Comparison of ENCODE assay signal across 27 mouse cellular contexts in the genomic region with DNA sequence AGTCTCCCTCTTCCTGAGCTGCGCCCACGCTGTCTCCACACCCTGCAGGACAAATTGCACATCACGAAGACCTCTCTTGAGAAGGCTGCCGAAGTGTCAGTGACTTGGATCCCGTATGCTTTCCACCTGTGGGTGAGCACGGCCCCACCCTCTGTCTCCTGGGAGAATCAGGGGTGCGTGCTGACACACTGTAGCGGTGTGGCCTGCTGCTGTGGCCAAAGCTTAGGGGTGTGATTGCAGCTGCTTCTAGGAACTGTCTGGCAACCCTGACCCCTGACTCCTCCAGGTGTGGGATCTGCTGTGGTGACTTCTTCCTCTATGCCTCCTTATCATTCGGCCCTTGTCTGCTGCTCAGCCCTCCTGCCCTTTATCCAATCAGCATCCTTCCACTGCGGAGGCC. TPM values are rescaled to one million over a fixed set of nuclear protein-coding genes. Genes with fewer than 3 reads are reported as not detected.
DNase-seq lines count a peak whose midpoint lies in the region; ATAC-seq and TF ChIP-seq lines count a peak whose summit lies in the region.
"Had no signal": no experiment of that assay in that cellular context is flagged by ENCODE, and none has a peak within 500 bp of the region (broad histone marks: within the 10 kb centered on the region; RNA-seq: fewer than 3 reads in every experiment).

No protein-coding gene starts in this region.

- no peak overlapping the region for H3K4me3 ChIP-seq in left cerebral cortex, adult 2 months
- no peak overlapping the region for H3K4me3 ChIP-seq in midbrain, embryonic 11.5 days (ENCODE audit: low read depth, low read length)
- no peak overlapping the region for H3K4me3 ChIP-seq in midbrain, postnatal 0 days (ENCODE audit: low read depth, low read length)
- H3K4me3 ChIP-seq in CH12.LX (replicated peaks in 1 of 3; ENCODE audit: low read depth in 2 of 3, low read length in 2 of 3, poor library complexity in 1 of 3) = no peak overlapping the region
- H3K4me3 ChIP-seq in limb, embryonic 10.5 days = no peak overlapping the region
- H3K4me3 ChIP-seq: embryonic facial prominence, embryonic 13.5 days; embryonic facial prominence, embryonic 15.5 days; erythroblast, embryonic 14.5 days; forebrain, embryonic 10.5 days; forebrain, embryonic 12.5 days had no signal

- DNase-seq in left cerebral cortex, adult 2 months (ENCODE audit: extremely low spot score in 1 of 2, low spot score in 2 of 2) = no peak
- DNase-seq in left cerebral cortex, adult 8-10 months (ENCODE audit: low spot score in 2 of 2) = no peak
- DNase-seq in midbrain, embryonic 11.5 days (ENCODE audit: low spot score, missing footprints) = peak; percentile 45
- DNase-seq in midbrain, postnatal 0 days (ENCODE audit: low spot score) = no peak
- peak; percentile 54 for DNase-seq in CH12.LX (ENCODE audit: extremely low read depth)
- DNase-seq in limb, embryonic 10.5 days (ENCODE audit: low spot score) = no peak
- no peak for DNase-seq in adrenal gland, adult 8-10 months
- DNase-seq in thymus, adult 18-20 months = no peak
- DNase-seq: adrenal gland, postnatal 10 days; adrenal gland, postnatal 25 days; cerebellum, adult 11 months; cerebellum, adult 18-20 months; cerebellum, adult 8-10 months; cerebellum, adult 9-11 months; cerebellum, postnatal 14 days; cerebellum, postnatal 36 days; embryo, embryonic 11 days had no signal

- H3K4me2 ChIP-seq in midbrain, embryonic 11.5 days = no peak overlapping the region
- no peak overlapping the region for H3K4me2 ChIP-seq in midbrain, postnatal 0 days (ENCODE audit: low read depth, low read length, poor library complexity, severe bottlenecking)
- H3K4me2 ChIP-seq in CH12.LX (ENCODE audit: insufficient read depth, low read depth, poor library complexity, severe bottlenecking) = no peak overlapping the region
- H3K4me2 ChIP-seq: embryonic facial prominence, embryonic 13.5 days; embryonic facial prominence, embryonic 15.5 days; forebrain, embryonic 12.5 days had no signal

- no peak for ATAC-seq in midbrain, embryonic 11.5 days (ENCODE audit: low FRiP score)
- ATAC-seq in midbrain, postnatal 0 days (ENCODE audit: low FRiP score) = no peak
- ATAC-seq: activated CD4-positive, CD25-positive, alpha-beta regulatory T cell, adult 4 months; forebrain, embryonic 14.5 days; forebrain, embryonic 16.5 days; Patski had no signal

- 87% methylated on average over 10 of the region's 10 CpGs for WGBS in midbrain, embryonic 11.5 days
- WGBS in midbrain, postnatal 0 days = 88% methylated on average over 10 of the region's 10 CpGs
- WGBS in limb, embryonic 10.5 days = 83% methylated on average over 10 of the region's 10 CpGs

- H3K27ac ChIP-seq in left cerebral cortex, adult 2 months = peak overlapping the region; percentile 48; the same call in 1 of the 2 replicates
- H3K27ac ChIP-seq in midbrain, embryonic 11.5 days (ENCODE audit: low read depth, low read length) = no peak overlapping the region
- no peak overlapping the region for H3K27ac ChIP-seq in midbrain, postnatal 0 days (ENCODE audit: low read depth, low read length)
- H3K27ac ChIP-seq in CH12.LX (ENCODE audit: insufficient read depth, low read depth) = peak overlapping the region; percentile 21; the same call in 1 of the 2 replicates
- H3K27ac ChIP-seq in limb, embryonic 10.5 days = peak overlapping the region; percentile 37; the same call in 1 of the 2 replicates
- H3K27ac ChIP-seq: embryonic facial prominence, embryonic 13.5 days; embryonic facial prominence, embryonic 15.5 days; forebrain, embryonic 10.5 days; forebrain, embryonic 12.5 days had no signal

- H3K36me3 ChIP-seq in midbrain, embryonic 11.5 days (ENCODE audit: control insufficient read depth, insufficient read depth, low read length) = no peaks in the 10 kb centered on the region
- H3K36me3 ChIP-seq in midbrain, postnatal 0 days (ENCODE audit: insufficient read depth, low read length) = 0 out of 2 replicates have a peak, but pooled peaks cover 4% of the 10 kb centered on the region
- H3K36me3 ChIP-seq in CH12.LX (replicated peaks in 1 of 2; ENCODE audit: control insufficient read depth in 1 of 2, insufficient read depth in 1 of 2, low read length in 1 of 2) = peaks cover 69 to 95% of the 10 kb centered on the region in 2 experiments
- no peaks in the 10 kb centered on the region for H3K36me3 ChIP-seq in limb, embryonic 10.5 days
- H3K36me3 ChIP-seq: embryonic facial prominence, embryonic 13.5 days; embryonic facial prominence, embryonic 15.5 days; forebrain, embryonic 10.5 days; forebrain, embryonic 12.5 days; G1E had no signal

- intact Hi-C loops in left cerebral cortex, adult 2 months (cut with DNase I) = loop anchor here (5.0 kb wide), 1 partner anchor 87 kb away; no protein-coding TSS in a partner anchor

- dilution Hi-C loops in CH12.LX (cut with MboI; ENCODE audit: extremely low pct_ligation_motif_present, extremely low pct_unique_long_range_greater_than_20kb, low sequenced_read_pairs) = no loop called here

- H3K9ac ChIP-seq in midbrain, embryonic 11.5 days (ENCODE audit: low read length) = no peak overlapping the region
- H3K9ac ChIP-seq in midbrain, postnatal 0 days (replicated peaks; ENCODE audit: low read length, poor library complexity, severe bottlenecking) = no peak overlapping the region
- H3K9ac ChIP-seq in CH12.LX (ENCODE audit: insufficient read depth, low read depth) = no peak overlapping the region
- H3K9ac ChIP-seq: embryonic facial prominence, embryonic 13.5 days; embryonic facial prominence, embryonic 15.5 days; forebrain, embryonic 12.5 days had no signal

- no peaks in the 10 kb centered on the region for H3K79me2 ChIP-seq in CH12.LX (replicated peaks; ENCODE audit: control insufficient read depth, extremely low read depth, insufficient read depth, poor library complexity, severe bottlenecking)

- no peaks in the 10 kb centered on the region for H3K9me3 ChIP-seq in midbrain, embryonic 11.5 days (ENCODE audit: control insufficient read depth, low read length)
- no peaks in the 10 kb centered on the region for H3K9me3 ChIP-seq in midbrain, postnatal 0 days (ENCODE audit: low read length)
- no peaks in the 10 kb centered on the region for H3K9me3 ChIP-seq in CH12.LX (replicated peaks; ENCODE audit: low read length)
- H3K9me3 ChIP-seq in limb, embryonic 10.5 days (replicated peaks) = no peaks in the 10 kb centered on the region
- H3K9me3 ChIP-seq: embryonic facial prominence, embryonic 13.5 days; embryonic facial prominence, embryonic 15.5 days; forebrain, embryonic 10.5 days; forebrain, embryonic 12.5 days; G1E had no signal

- TF ChIP-seq POLR2A in CH12.LX (IDR thresholded peaks at IDR 0.05; ENCODE audit: low read depth, low read length) = no peak

- in situ Hi-C loops in CH12.LX (cut with MboI; ENCODE audit: low pct_ligation_motif_present, low pct_unique_long_range_greater_than_20kb, low sequenced_read_pairs) = no loop called here

- H3K4me1 ChIP-seq in midbrain, embryonic 11.5 days (ENCODE audit: control insufficient read depth, insufficient read depth, low read length) = no peaks in the 10 kb centered on the region
- no peaks in the 10 kb centered on the region for H3K4me1 ChIP-seq in midbrain, postnatal 0 days (ENCODE audit: insufficient read depth, low read length)
- peaks cover 37 to 90% of the 10 kb centered on the region in 2 experiments for H3K4me1 ChIP-seq in CH12.LX (ENCODE audit: control insufficient read depth in 1 of 2, insufficient read depth in 2 of 2)
- H3K4me1 ChIP-seq in limb, embryonic 10.5 days = peaks cover 39% of the 10 kb centered on the region

- TF ChIP-seq CTCF in left cerebral cortex, adult 2 months (IDR thresholded peaks at IDR 0.05) = no peak
- TF ChIP-seq CTCF in midbrain, postnatal 0 days (IDR thresholded peaks at IDR 0.05) = no peak
- TF ChIP-seq CTCF in CH12.LX (conservative IDR thresholded peaks at IDR 0.05 in 1 of 2, IDR thresholded peaks at IDR 0.05 in 1 of 2; ENCODE audit: low read depth in 2 of 2, low read length in 2 of 2) = no peak

- no peaks in the 10 kb centered on the region for H3K27me3 ChIP-seq in midbrain, embryonic 11.5 days (ENCODE audit: control insufficient read depth, insufficient read depth, low read length)
- no peaks in the 10 kb centered on the region for H3K27me3 ChIP-seq in midbrain, postnatal 0 days (ENCODE audit: insufficient read depth, low read length)
- H3K27me3 ChIP-seq in CH12.LX (replicated peaks) = no peaks in the 10 kb centered on the region
- no peaks in the 10 kb centered on the region for H3K27me3 ChIP-seq in limb, embryonic 10.5 days (ENCODE audit: low read depth, poor library complexity, severe bottlenecking)
- H3K27me3 ChIP-seq: embryonic facial prominence, embryonic 13.5 days; embryonic facial prominence, embryonic 15.5 days; forebrain, embryonic 12.5 days; Patski had no signal

- TF ChIP-seq RAD21 in CH12.LX (IDR thresholded peaks at IDR 0.05; ENCODE audit: low read depth, low read length) = no peak

- no peak for TF ChIP-seq EP300 in CH12.LX (IDR thresholded peaks at IDR 0.05; ENCODE audit: low read length)

TF ChIP-seq in CH12.LX, 34 proteins besides CTCF, POLR2A, EP300 and RAD21 (continues in another document):
- 0 out of 2 replicates have a peak, but pooled peaks have one; percentile 18 for TF ChIP-seq ETS1 (conservative IDR thresholded peaks at IDR 0.05; ENCODE audit: low read depth, low read length)
- no peak for TF ChIP-seq MAZ (IDR thresholded peaks at IDR 0.05; ENCODE audit: low read depth, low read length)
- no peak for TF ChIP-seq USF1 (IDR thresholded peaks at IDR 0.05; ENCODE audit: low read depth, low read length)
- no peak for TF ChIP-seq ZNF384 (IDR thresholded peaks at IDR 0.05; ENCODE audit: low read depth, low read length)
- TF ChIP-seq HCFC1 (IDR thresholded peaks at IDR 0.05; ENCODE audit: low read depth, low read length) = no peak
- no peak for TF ChIP-seq MEF2A (IDR thresholded peaks at IDR 0.05; ENCODE audit: borderline replicate concordance, low read depth, low read length)
- 0 out of 2 replicates have a peak, but pooled peaks have one; percentile 41 for TF ChIP-seq BHLHE40 (IDR thresholded peaks at IDR 0.05; ENCODE audit: low read depth, low read length)
- TF ChIP-seq TCF12 (IDR thresholded peaks at IDR 0.05; ENCODE audit: low read depth, low read length) = peak; percentile 66; the same call in 1 of the 2 replicates
- TF ChIP-seq SMC3 (IDR thresholded peaks at IDR 0.05; ENCODE audit: low read depth, low read length) = no peak
- no peak for TF ChIP-seq MAX (IDR thresholded peaks at IDR 0.05; ENCODE audit: low read length)

RNA-seq across cellular contexts. Expression of gene Abtb1, which starts 28.0 kb away (rescaled TPM):
- total RNA-seq in left cerebral cortex, adult 2 months (2021) = 10 to 100 TPM; 39.7 to 40.5 TPM
- 10 to 100 TPM; 38.1 to 45.4 (median 43.1) TPM for total RNA-seq in left cerebral cortex, adult 8-10 months (2022)
- 15.4 and 17.4 TPM in 2 replicates for polyA plus RNA-seq in midbrain, embryonic 11.5 days (2014; fragmentation: Nextera tagmentation; extraction: Ambion mirVana)
- 60.2 and 65.7 TPM in 2 replicates for total RNA-seq in midbrain, postnatal 0 days (2014; rRNA removed)
- 29.2 and 34.9 TPM in 2 replicates for polyA plus RNA-seq in midbrain, postnatal 0 days (2015; fragmentation: Nextera tagmentation; extraction: Ambion mirVana)
- 11.2 and 18.4 TPM in 2 replicates for total RNA-seq in CH12.LX (2012; rRNA removed)
- 13.0 and 14.9 TPM in 2 replicates for total RNA-seq in CH12.LX (2014; rRNA removed)
- 17.8 and 20.8 TPM in 2 replicates for polyA plus RNA-seq in CH12.LX (2012; ENCODE audit: insufficient read length, low read depth)
- 22.9 and 25.3 TPM in 2 replicates for polyA plus RNA-seq in limb, embryonic 10.5 days (2016; fragmentation: Nextera tagmentation; extraction: Ambion mirVana)
- 10 to 100 TPM; 32.5 to 43.7 (median 39.8) TPM for total RNA-seq in adrenal gland, adult 8-10 months (2022)

Comparison
In these comparisons a context has a peak if more than half of its experiments do, and no peak if none do; other contexts are left out.
1. DNase-seq: peak in midbrain, embryonic 11.5 days (single experiment) and CH12.LX (single experiment); none in left cerebral cortex, adult 2 months (0 of 2), left cerebral cortex, adult 8-10 months (0 of 2), midbrain, postnatal 0 days (single experiment), limb, embryonic 10.5 days (single experiment), adrenal gland, adult 8-10 months (single experiment) and thymus, adult 18-20 months (0 of 2).
2. H3K27ac ChIP-seq: peak in left cerebral cortex, adult 2 months (single experiment), CH12.LX (single experiment) and limb, embryonic 10.5 days (single experiment); none in midbrain, embryonic 11.5 days (single experiment) and midbrain, postnatal 0 days (single experiment).